Mouse (Mus musculus) frontal cortex, postnatal 14 days (tissue): ENCODE results near the gene Fggy.

Source experiments
- DNase-seq, 2 experiments: peaks; one replicate each; pipeline ENCODE4 v3.0.0; 2022; ENCODE audit warnings: low spot score in 2 of 2

Fggy gene

DNA sequence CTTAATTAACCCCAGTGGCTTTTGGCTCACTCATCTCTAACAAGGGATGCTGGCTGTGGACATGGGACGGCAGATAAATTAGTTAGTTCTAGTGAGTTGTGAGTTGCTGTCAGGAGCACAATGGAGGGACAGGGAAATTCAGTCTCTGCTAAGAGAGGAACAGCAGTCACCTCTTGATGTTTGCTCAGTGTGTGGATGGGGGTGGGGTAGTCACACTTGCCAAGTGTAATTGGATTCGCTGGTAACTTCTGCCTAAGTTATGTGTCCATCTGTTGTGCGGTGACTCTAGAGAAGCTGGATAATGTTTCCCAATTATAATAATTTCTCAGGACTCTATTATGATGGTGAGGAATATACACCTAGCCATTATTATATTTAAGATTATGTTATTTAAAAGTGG is 107.0 kb downstream of the Fggy start:
- no peak for DNase-seq

DNA sequence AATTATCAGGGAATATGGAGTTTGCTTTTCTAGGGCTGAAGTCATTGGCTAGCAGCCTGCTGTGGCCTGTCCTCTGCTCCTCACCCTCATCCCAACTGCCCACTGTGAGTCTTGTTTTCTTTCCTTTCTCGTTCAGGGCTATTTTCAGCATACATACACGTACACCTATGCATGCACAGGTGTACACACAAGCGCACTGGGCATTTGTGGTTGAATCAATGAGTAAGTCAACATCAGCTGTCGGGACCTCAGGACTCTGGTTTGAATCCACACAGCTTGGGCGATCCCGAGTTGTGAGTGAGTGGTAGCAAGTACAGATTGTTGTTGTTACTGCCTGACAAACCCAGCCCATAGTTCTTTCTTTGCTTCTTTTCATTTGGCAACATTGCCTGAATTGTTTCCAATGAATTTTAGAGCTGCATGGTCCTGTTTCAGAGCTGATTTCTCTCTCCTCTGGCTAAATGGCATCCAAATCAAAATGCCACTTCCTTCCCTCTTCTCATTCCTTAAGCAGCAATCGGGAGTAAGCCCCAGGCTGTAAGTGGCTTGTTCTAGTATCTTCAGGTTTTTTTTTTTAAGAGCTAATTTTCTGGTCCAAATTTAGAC is 109.1 kb downstream of the Fggy start:
- no peak for DNase-seq

DNA sequence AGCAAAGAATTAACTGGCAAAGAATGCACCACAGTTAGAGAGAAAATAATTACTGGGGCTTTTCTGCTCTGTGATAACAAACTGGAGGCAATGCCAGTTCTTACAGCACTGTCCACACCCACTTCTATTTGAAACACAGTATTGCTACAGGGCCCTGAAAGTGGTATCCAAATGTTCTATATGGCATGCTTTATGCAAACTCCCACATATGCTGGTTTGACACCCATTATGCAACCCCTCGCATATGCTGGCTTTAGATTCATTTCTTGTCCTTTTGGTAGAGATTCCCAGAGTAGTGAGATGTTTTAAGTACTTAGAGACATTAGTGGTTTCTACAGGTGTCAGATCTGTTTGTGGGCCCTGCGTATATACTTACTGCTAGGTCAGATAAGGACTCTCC is 109.6 kb downstream of the Fggy start:
- no peak for DNase-seq

DNA sequence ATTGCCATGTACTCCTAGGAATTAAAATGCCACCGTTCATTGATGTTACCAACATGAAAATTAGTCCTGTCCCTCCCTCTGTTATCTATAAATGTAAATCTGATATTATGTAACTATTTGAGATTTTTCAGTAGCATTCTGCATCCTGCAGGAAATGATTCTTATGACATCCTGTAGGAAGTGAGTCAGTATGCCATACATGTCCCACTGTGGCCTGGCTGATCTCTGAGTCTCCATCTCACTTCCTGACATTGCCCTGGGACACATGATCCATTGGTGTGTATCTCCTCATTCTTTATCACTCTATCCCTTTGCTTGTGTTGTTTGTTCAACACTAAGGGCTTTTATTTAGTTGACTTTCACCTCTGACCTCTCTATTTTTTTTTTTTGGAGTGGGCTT is 110.3 kb downstream of the Fggy start:
- DNase-seq = no peak

DNA sequence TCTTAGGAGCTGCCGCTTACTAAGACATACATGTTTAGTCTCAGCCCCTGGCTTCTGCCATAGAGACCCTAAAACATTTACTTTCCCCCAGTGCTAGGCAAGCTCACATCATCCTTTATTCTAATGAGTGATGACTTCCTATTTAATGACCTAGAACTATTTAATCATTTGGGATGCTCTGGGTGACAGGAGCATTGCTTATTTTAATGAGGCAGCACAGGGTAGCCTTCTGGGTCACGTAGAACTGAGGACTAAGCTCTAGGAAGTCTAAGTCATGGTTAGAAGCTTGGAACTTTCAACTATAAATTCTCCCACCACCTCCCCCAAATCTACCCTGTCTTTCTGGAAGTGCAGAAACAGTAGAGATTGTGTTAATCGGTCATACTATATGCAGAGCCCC is 111.2 kb downstream of the Fggy start:
- no peak for DNase-seq

DNA sequence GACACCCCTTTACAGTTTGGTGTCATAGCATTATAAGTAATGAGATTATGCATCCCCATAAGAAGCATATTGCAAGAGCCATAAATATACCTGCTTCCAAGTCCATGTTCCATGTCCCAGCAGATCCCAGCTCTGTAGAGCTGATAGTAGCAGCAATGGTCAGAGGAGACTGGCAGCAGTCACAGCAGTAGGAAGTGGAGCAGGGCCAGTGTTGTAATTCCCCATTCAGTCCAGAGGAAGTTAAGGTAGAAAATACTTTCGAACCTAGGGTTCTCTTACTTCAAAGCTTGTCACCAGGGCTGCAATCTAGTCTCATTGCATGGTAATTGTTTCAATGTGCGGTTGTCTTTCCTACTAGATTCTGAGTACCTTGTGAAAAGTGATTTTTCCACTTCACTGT is 112.0 kb downstream of the Fggy start:
- DNase-seq = no peak

DNA sequence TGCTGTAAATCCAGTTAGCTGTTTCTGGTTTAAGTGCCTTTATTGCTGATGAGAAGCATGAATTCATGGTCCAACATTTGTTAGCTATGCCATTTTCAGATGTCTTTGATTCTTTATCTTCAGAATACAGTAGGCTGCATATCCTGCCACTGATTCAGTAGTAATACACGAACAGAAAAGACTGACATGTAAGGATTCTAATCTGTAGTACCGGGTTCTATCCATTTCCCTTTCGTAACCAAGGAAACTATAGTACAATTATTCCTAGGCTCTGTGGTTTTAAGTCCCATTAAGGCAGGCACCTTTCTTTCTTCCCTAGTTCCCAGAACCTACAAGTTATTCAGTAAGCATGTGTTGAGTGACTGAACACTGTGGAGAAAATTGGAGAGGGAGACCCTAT is 113.3 kb downstream of the Fggy start:
- DNase-seq = no peak

DNA sequence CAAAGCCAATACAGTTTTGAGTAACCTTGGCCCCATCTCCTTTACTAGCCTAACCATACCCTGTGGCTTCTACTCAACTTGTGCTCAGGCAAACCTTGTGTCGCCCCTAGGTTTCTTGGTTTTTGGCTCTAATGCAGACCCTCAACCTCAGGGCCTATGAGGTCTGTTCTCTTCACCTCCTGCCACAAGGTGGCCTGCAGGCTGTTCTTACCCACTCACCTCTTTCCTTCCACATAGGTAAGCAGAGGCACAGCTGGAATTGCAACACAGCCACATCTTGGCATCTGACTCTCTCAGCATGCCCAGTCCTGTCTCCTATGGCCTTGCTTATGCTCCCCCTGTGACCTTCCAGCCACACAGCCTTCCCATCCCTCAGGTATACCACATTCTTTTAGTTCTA is 114.7 kb downstream of the Fggy start:
- DNase-seq = no peak

DNA sequence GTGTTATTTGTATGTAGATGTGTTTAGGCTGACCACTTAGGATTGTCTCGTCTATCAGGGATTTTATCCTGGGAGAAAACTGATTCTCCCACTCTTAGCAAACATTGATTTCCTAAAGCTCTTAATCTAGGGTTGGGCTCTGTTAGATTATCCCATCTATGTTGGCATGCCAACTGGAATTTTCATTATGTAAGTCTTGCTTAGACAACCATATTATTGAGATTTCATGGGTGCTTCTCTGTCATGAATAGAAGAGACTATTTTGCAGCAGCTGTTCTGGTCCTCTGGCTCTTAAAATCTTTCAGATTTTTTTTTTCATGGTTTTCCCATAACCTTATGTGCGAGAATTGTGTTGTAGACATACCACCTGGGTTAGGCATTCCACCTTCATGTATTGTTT is 119.1 kb downstream of the Fggy start:
- DNase-seq = no peak

DNA sequence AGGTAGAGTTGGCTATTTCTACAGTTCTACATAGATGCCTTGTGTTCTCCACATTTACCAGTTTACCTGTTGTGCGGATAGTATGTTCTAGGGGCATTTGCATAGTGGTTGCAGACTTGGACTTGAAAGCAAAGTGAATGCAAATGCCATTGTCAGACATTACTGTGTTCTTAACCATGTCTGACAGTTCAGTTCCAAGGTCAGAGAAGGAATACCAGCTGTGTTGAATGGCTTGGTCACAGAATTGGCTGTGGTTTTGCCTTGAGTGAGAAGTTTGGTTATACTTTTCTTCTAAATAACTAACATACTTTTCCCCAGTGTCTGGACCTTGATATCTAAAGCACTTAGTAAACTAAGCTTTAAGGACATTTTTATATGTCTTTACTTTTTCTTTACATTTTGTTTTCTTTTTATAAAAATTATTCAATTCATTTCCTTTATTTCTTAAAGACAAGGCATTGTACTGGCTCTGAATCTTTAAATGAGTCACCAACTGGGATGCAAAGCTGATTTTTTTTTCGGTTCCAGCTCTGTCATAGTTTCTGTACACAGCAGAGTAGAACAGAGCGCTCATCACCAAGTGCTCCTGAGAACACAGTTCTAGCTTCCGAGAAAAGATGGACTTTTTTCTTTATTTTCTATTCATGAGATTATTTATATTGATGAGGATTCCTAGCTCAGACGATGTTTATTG is 123.6 kb downstream of the Fggy start:
- DNase-seq = no peak

DNA sequence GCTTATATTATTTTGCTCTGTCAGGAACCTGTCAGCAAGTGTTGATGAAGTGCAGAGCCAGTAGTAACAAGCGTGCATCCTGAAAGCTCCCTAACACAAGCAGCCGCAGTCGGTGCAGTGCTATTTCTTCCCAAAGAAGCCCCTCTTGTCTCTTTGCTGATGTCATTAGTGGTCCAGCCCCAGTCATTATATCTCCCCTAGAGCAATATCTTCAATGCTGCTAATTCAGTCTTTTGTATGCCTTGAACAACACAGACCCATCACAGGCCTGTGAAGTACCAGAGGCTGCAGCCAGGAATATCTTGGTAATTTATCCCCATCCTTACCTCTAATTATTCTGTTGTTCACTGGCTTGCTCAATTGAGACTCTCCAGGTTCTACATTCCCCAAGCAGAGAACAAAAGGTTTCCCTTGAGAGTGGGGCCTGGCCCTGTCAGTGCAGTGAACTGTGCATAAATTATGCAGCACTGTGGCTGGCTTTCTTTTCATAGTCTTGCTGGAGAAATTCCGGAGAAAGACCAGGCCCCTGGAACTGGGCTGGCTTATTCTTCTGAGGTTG is 127.3 kb downstream of the Fggy start:
- peak in 1 of 2 experiments; percentile 7 for DNase-seq

DNA sequence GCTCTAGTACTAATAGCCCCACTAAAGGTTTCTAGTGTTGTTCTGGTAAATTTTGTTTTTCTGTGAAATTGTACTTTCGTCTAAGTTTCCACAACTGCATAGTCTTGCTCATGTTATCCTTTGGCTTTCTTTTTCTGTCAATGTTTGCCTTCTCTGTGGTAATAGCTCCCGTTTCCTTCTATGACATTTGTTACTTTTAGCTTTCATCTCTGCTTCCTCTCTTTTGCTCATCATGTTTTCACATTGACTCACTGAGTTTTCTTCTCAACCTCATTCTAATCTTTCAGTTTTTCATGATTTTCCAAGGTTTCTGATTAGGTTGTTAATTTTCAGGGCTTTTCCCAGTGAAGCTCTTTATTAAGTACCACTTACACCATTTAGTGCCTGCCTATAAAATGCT is 129.5 kb downstream of the Fggy start:
- no peak for DNase-seq

DNA sequence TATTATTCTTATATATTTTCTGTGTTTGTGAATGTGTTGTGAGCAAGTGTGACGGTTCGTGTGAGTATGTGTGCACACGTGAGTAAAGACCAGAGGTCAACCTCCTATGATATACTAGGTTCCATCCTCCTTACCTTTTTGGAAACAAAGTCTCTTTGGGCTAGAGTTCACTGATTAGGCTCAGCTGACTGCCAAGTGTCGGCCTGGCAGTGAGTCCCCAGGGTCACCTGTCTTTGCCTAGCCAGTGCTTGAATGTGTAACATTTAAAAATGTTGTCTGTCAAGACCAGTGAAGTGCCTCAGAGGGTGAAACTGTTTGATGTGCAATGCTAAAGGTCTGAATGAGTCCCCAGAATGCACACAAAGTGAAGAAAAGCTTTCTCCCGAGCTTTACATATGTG is 130.0 kb downstream of the Fggy start:
- DNase-seq = no peak

DNA sequence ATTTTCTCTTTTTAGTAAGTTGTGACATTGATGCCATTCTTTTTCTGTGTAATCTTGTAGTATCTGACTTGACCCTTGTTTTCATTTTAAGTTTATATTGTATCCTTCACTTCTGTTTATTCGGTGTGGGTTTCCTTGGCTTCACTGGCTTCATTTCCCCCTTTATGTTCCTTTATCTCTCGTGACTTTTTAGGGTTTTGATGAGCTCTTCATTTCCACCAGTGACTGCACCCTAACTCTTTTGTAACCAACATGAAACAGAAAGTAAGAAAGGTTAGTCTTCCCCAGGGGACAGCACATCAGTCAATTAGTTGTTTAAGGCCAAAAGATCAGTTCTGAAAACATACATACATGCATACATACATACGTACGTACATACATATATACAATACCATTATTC is 130.9 kb downstream of the Fggy start:
- DNase-seq = no peak

DNA sequence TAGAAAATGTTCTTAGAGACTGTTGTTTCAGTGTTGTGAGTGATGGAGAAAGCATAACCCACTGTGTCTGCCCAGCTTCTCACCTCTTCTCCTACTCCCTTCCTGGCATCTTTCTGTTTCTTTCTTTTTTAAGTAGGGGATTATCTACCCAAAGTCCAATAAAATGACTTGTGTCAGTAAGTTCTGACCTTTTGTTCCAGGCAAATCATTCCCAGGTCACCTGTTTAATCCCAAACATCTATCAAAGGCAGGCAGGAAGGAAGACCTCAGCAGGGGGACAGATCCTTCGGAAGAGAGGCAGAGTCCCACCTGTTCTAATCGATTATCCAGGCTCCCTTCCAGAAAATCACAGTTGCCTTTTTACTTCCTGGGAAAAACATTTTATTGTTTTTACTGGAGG is 143.1 kb downstream of the Fggy start:
- DNase-seq = no peak

DNA sequence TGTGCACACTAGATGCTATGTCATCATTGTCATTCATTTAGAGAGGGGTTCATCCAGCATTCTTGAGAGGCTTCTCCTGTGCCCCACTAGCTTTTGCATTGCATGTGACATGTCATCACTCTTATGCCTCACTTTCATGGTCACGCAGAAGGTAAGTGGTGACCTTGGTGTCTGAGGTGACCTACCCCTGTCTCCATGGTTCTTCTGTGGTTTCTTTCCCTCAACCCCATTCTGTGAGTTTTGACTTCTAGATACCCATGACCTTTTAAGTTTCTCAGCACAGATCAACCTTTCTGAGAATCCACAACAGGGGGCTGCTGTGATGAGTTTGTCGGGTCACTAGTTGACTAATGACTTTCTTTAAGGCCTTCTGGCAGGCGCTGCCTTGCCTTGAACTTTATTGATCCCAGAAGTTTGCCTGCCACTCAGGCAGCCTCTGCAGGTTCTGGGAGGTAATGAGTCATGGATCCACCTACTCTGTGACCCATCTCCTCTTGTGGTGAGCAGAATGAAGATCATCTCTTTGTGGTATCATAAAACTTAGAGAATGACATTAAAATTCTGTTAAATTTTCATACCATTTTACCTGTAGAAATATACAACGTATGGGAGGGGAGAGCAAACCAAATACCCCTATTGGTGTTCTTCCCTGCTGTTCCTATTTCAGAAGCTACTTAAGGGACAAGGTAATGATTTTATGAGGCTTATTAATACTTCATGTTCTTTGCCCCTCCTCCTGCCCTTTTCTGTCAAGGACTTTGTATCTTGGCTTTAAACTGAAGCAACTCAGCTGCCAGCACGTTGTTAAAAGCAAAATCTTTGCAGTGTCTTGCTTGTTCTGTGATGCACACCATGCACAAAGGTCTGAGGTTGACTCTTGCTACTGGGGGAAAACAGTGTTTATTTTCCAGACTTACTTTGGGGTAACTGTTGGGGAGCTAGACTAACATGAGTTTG is 150.9 kb downstream of the Fggy start:
- no peak for DNase-seq

DNA sequence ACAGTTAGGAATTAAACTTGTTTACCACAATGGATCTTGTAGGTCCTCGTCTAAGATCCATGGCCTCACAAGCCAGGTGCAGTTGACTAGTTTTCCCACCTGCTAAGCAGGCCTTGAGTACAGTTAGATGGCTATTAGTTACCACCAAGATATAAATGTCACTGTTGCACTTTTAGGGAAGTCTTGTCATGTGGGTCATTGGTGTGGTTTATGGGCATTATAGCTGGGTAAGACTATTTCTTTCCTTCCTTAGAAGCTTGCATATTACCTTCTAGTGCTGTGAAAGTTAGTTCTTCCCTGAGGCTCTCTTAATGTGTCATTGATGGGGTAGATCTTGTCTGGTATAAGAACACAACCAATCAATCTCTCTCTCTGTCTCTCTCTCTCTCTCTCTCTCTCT is 152.4 kb downstream of the Fggy start:
- no peak for DNase-seq

DNA sequence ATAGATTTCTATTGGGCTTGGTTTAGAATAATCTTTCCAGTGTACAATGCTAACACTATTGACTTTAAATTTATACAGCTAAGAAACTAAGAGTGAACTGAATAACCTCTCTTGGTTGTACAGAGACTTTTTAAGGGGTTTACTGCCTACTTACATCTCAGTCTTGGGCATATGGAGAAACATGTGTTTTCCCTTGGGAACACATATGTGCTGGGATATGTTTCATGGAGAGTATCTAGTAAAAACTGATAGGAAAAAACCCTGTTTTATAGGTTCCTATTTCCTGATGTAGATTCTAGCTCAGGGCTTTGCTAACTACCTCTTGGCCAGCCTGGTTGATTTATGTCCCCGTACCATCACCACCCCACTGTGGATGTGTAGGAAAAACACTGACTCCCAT is 155.5 kb downstream of the Fggy start:
- no peak for DNase-seq

DNA sequence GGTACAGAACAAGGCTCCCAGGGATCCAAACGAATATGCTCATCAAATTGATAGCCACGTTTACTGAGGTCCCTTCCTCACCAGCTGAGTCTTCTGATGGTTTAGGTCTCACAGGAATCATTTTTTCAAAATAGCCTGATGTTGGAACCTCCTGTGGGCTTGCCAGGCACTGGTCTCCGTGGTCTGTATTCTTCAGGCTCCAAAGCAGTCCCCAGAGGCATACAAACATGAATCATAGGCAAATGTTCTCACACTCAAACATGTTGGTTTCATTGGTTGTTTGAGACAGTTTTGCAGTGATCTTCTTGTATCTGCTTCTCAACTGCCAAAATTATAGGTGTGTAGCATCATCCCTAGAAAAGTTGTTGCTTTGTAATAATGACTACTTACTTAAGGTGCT is 156.0 kb downstream of the Fggy start:
- DNase-seq = no peak

DNA sequence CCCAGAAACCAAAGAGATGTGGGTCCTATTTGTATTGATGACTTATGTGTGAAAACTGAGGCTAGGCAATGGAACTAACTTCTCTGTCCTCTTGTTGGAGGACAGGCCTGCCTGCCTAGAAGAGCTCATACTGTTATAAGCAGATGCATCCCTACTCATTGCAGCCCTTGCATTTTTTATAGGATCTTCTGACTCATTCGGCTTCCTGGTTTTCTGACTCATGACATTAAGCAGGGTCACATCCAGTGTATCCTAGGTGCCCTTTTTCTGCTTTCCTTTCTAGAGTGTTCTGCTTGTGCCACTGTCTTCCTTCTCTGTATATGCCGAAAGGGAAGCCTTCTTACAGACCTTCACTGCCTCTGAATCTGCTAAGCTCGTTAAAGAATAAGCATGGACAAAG is 158.8 kb downstream of the Fggy start:
- DNase-seq = no peak

DNA sequence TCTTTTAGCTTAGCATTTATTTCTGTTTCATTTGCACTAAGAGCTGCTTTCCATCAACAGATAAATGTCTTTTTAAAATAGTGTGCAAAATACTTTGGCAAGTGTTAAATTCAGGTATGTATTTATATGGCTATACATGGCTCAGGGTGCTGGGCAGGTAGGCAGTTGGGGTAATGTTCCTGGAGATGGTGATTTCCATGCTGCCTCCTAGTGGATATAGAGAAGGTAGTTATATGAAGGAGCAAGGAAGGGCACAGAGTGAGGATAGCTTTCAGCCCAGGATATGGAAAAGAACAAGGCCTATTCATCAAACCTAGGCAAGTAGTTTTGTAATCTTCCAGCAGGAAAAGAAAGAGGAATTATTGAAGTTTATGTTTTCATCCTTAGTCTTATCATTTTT is 166.3 kb downstream of the Fggy start:
- no peak for DNase-seq

DNA sequence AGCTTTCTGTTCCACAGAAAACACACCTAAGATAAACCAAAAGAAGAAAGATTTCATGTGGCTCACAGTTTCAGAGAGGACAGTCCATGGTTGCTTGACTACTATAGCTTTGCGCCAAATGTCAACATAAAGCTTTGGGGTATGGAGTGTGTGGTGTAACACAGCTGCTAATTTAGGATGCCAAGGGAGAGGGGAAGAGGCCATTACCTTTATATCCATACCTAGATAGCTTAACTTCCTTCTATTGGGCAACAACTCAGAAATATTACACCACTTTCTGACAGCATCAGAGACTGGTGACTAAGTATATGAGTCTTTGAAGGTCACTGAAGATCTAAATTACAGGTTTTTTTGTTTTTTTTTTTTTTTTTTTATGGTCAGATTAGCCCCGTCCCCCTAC is 169.1 kb downstream of the Fggy start:
- no peak for DNase-seq
